Mouse (Mus musculus) liver, embryonic 14.5 days (tissue): ENCODE data around the gene Smad3.

Experiments used
- CTCF ChIP-seq: IDR thresholded peaks from 2 replicates; pipeline ENCODE4 v1.5.1; 2016; ENCODE audit warnings: antibody characterized with exemption, low read depth, control low read depth
- EP300 ChIP-seq: IDR thresholded peaks from 2 replicates; pipeline ENCODE4 v1.6.1; 2016; ENCODE audit warnings: antibody characterized with exemption, low read depth

DNA sequence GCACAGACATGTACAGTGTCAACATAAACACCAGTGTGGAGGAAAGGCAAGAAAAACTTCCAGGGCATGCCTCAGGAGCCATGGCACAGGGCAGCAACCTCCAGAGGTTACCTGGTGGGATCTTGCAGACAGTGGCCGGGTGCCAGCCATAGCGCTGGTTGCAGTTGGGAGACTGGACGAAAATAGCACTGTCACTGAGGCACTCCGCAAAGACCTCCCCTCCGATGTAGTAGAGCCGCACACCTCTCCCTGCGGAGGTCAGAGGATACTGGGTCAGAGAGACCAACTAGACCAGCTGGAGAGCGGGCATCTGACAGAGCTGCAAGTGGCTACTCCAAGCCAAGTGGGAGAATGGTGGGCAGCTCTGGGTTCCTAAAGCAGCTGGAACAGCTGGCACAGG lies 103.2 kb downstream of the Smad3 start:
- TF ChIP-seq CTCF (no peak), EP300 (no peak)
